Mouse (Mus musculus): Measurements from ENCODE around the gene Micu1.

Gene Micu1

GRCm38 (mm10) chr10:59724634-59725033 lies 22.4 kb downstream of the Micu1 start:
- no peak for DNase-seq (ENCODE audit: low spot score)

GRCm38 (mm10) chr10:59727251-59727650 lies 25.0 kb downstream of the Micu1 start:
- DNase-seq (ENCODE audit: low spot score), result no peak

GRCm38 (mm10) chr10:59729261-59729660 lies 27.0 kb downstream of the Micu1 start:
- DNase-seq (ENCODE audit: low spot score), result no peak

GRCm38 (mm10) chr10:59729842-59730241 lies 27.6 kb downstream of the Micu1 start:
- no peak for DNase-seq (ENCODE audit: low spot score)

- no peak for DNase-seq (ENCODE audit: low spot score)
These were observed 33.8 kb downstream of the Micu1 start for GRCm38 (mm10) chr10:59736027-59736598.

GRCm38 (mm10) chr10:59741448-59741847 lies 39.2 kb downstream of the Micu1 start:
- peak; percentile 58 for DNase-seq (ENCODE audit: low spot score)

GRCm38 (mm10) chr10:59743397-59743796 lies 41.1 kb downstream of the Micu1 start:
- DNase-seq (ENCODE audit: low spot score), result no peak

- DNase-seq (ENCODE audit: low spot score), result peak; percentile 38
These were observed 41.7 kb downstream of the Micu1 start for GRCm38 (mm10) chr10:59743969-59744368.

GRCm38 (mm10) chr10:59747334-59747733 lies 45.1 kb downstream of the Micu1 start:
- DNase-seq (ENCODE audit: low spot score), result no peak

- no peak for DNase-seq (ENCODE audit: low spot score)
These were observed 46.5 kb downstream of the Micu1 start for GRCm38 (mm10) chr10:59748699-59749200.

- no peak for DNase-seq (ENCODE audit: low spot score)
These were observed 51.3 kb downstream of the Micu1 start for GRCm38 (mm10) chr10:59753538-59754069.

- DNase-seq (ENCODE audit: low spot score), result no peak
These were observed 51.8 kb downstream of the Micu1 start for GRCm38 (mm10) chr10:59754104-59754503.

- DNase-seq (ENCODE audit: low spot score), result no peak
These were observed 52.6 kb downstream of the Micu1 start for GRCm38 (mm10) chr10:59754901-59755300.

GRCm38 (mm10) chr10:59755681-59756080 lies 53.4 kb downstream of the Micu1 start:
- DNase-seq (ENCODE audit: low spot score), result no peak

- no peak for DNase-seq (ENCODE audit: low spot score)
These were observed 53.8 kb downstream of the Micu1 start for GRCm38 (mm10) chr10:59756090-59756489.

GRCm38 (mm10) chr10:59756570-59756969 lies 54.3 kb downstream of the Micu1 start:
- DNase-seq (ENCODE audit: low spot score), result no peak

GRCm38 (mm10) chr10:59764781-59765180 lies 62.5 kb downstream of the Micu1 start:
- no peak for DNase-seq (ENCODE audit: low spot score)

GRCm38 (mm10) chr10:59768369-59769079 lies 66.2 kb downstream of the Micu1 start:
- no peak for DNase-seq (ENCODE audit: low spot score)

- no peak for DNase-seq (ENCODE audit: low spot score)
These were observed 69.2 kb downstream of the Micu1 start for GRCm38 (mm10) chr10:59771375-59772048.

GRCm38 (mm10) chr10:59772049-59772397 lies 69.7 kb downstream of the Micu1 start:
- no peak for DNase-seq (ENCODE audit: low spot score)

- no peak for DNase-seq (ENCODE audit: low spot score)
These were observed 71.3 kb downstream of the Micu1 start for GRCm38 (mm10) chr10:59773441-59774140.

- no peak for DNase-seq (ENCODE audit: low spot score)
These were observed 71.9 kb downstream of the Micu1 start for GRCm38 (mm10) chr10:59774141-59774534.
